Mouse (Mus musculus): ENCODE results near the gene Mgmt.

Mgmt gene

GRCm38 (mm10) chr7:137002431-137002830, 108.0 kb downstream of the Mgmt start:
- DNase-seq (ENCODE audit: low spot score): peak; percentile 16

- DNase-seq (ENCODE audit: low spot score): no peak
Observed at GRCm38 (mm10) chr7:137005293-137005692, 110.9 kb downstream of the Mgmt start.

GRCm38 (mm10) chr7:137008321-137008720, 113.9 kb downstream of the Mgmt start:
- no peak for DNase-seq (ENCODE audit: low spot score)

- DNase-seq (ENCODE audit: low spot score): no peak
Observed at GRCm38 (mm10) chr7:137009732-137010275, 115.4 kb downstream of the Mgmt start.

GRCm38 (mm10) chr7:137010451-137010850, 116.0 kb downstream of the Mgmt start:
- DNase-seq (ENCODE audit: low spot score): no peak

GRCm38 (mm10) chr7:137012687-137013086, 118.3 kb downstream of the Mgmt start:
- no peak for DNase-seq (ENCODE audit: low spot score)

- no peak for DNase-seq (ENCODE audit: low spot score)
Observed at GRCm38 (mm10) chr7:137013433-137013832, 119.0 kb downstream of the Mgmt start.

- DNase-seq (ENCODE audit: low spot score): no peak
Observed at GRCm38 (mm10) chr7:137018614-137019013, 124.2 kb downstream of the Mgmt start.

GRCm38 (mm10) chr7:137020195-137020594, 125.8 kb downstream of the Mgmt start:
- DNase-seq (ENCODE audit: low spot score): no peak

- no peak for DNase-seq (ENCODE audit: low spot score)
Observed at GRCm38 (mm10) chr7:137030789-137031188, 136.4 kb downstream of the Mgmt start.

- no peak for DNase-seq (ENCODE audit: low spot score)
Observed at GRCm38 (mm10) chr7:137033177-137033576, 138.8 kb downstream of the Mgmt start.

- no peak for DNase-seq (ENCODE audit: low spot score)
Observed at GRCm38 (mm10) chr7:137034986-137035385, 140.6 kb downstream of the Mgmt start.

GRCm38 (mm10) chr7:137035916-137036315, 141.5 kb downstream of the Mgmt start:
- no peak for DNase-seq (ENCODE audit: low spot score)

- no peak for DNase-seq (ENCODE audit: low spot score)
Observed at GRCm38 (mm10) chr7:137037471-137037870, 143.1 kb downstream of the Mgmt start.

GRCm38 (mm10) chr7:137037872-137038271, 143.5 kb downstream of the Mgmt start:
- DNase-seq (ENCODE audit: low spot score): no peak

- no peak for DNase-seq (ENCODE audit: low spot score)
Observed at GRCm38 (mm10) chr7:137038311-137038945, 144.0 kb downstream of the Mgmt start.

- DNase-seq (ENCODE audit: low spot score): no peak
Observed at GRCm38 (mm10) chr7:137038946-137039320, 144.5 kb downstream of the Mgmt start.

GRCm38 (mm10) chr7:137040646-137041045, 146.2 kb downstream of the Mgmt start:
- no peak for DNase-seq (ENCODE audit: low spot score)

- DNase-seq (ENCODE audit: low spot score): no peak
Observed at GRCm38 (mm10) chr7:137046891-137047290, 152.5 kb downstream of the Mgmt start.

- no peak for DNase-seq (ENCODE audit: low spot score)
Observed at GRCm38 (mm10) chr7:137048086-137048922, 153.9 kb downstream of the Mgmt start.

GRCm38 (mm10) chr7:137054343-137054742, 159.9 kb downstream of the Mgmt start:
- DNase-seq (ENCODE audit: low spot score): no peak

- DNase-seq (ENCODE audit: low spot score): no peak
Observed at GRCm38 (mm10) chr7:137056126-137056525, 161.7 kb downstream of the Mgmt start.

- DNase-seq (ENCODE audit: low spot score): no peak
Observed at GRCm38 (mm10) chr7:137060488-137060887, 166.1 kb downstream of the Mgmt start.

All from layer of hippocampus, adult 9-10 months (tissue).